Mouse (Mus musculus): Measurements from ENCODE around the gene Crisp1. TPM values are rescaled to one million over a fixed set of nuclear protein-coding genes. Genes with fewer than 3 reads are reported as not detected.

The Crisp1 gene
- polyA plus RNA-seq (2011; ENCODE audit: insufficient read depth, insufficient read length, low read depth, missing spikeins): 5.0 and 5.3 TPM in 2 replicates

DNA sequence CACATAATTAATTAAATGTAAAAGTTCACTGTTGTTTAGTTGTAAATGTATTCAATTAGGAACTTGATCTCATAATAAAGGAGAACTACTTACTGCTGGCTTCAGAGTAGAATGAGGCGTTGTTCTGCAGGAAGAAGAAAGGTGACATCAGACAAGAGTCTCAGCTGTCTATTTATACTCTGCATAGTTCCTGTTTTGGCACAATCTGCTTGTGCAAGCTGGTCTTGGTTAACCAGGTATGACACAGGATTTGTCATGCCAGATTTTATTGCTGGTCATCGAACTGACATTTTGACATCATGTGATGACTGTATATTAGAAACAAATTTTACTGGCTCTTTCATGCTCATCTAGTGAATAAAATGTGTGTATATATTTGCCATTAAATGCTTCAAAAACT lies at the start of gene Crisp1:
Crisp1 (minus strand) TSS at position 146 of the 400 bp plus-strand sequence.
- H3K4me3 ChIP-seq (ENCODE audit: low read depth, low read length): no peak within 1 kb of the TSS
- no peak within 1 kb of the TSS for H3K27ac ChIP-seq (ENCODE audit: insufficient read depth, low read length)
- no peaks in the 10 kb centered on the region for H3K27me3 ChIP-seq (ENCODE audit: control insufficient read depth, insufficient read depth, low read length, poor library complexity, severe bottlenecking)
- H3K9me3 ChIP-seq (replicated peaks; ENCODE audit: control insufficient read depth, insufficient read depth, low read length, poor library complexity, severe bottlenecking): no peaks in the 10 kb centered on the region
- TF ChIP-seq EP300 (IDR thresholded peaks at IDR 0.05; ENCODE audit: insufficient read depth, low read depth, low read length): no peak
- no peaks in the 10 kb centered on the region for H3K36me3 ChIP-seq (ENCODE audit: control insufficient read depth, insufficient read depth, low read length, poor library complexity, severe bottlenecking)
- H3K9ac ChIP-seq (ENCODE audit: low read depth, poor library complexity, severe bottlenecking): no peak within 1 kb of the TSS
- no peaks in the 10 kb centered on the region for H3K4me1 ChIP-seq (ENCODE audit: control insufficient read depth, insufficient read depth, low read length)

GRCm38 (mm10) chr17:40342497-40343009 lies 23.5 kb upstream of the Crisp1 start:
- Histone ChIP-seq H3K4me3 (ENCODE audit: low read depth, low read length) (no peak overlapping the region), H3K27ac (ENCODE audit: insufficient read depth, low read length) (no peak overlapping the region), H3K9ac (ENCODE audit: low read depth, poor library complexity, severe bottlenecking) (no peak overlapping the region), H3K9me3 (replicated peaks; ENCODE audit: control insufficient read depth, insufficient read depth, low read length, poor library complexity, severe bottlenecking) (no peaks in the 10 kb centered on the region), H3K4me1 (ENCODE audit: control insufficient read depth, insufficient read depth, low read length) (no peaks in the 10 kb centered on the region), H3K27me3 (ENCODE audit: control insufficient read depth, insufficient read depth, low read length, poor library complexity, severe bottlenecking) (no peaks in the 10 kb centered on the region), H3K36me3 (ENCODE audit: control insufficient read depth, insufficient read depth, low read length, poor library complexity, severe bottlenecking) (no peaks in the 10 kb centered on the region)
- TF ChIP-seq POLR2A (IDR thresholded peaks at IDR 0.05; ENCODE audit: insufficient read depth, low read length): no peak
- no peak for TF ChIP-seq CTCF (IDR thresholded peaks at IDR 0.05; ENCODE audit: low read depth, low read length)
- no peak for TF ChIP-seq EP300 (IDR thresholded peaks at IDR 0.05; ENCODE audit: insufficient read depth, low read depth, low read length)

GRCm38 (mm10) chr17:40285435-40285834 lies 33.6 kb downstream of the Crisp1 start:
- Histone ChIP-seq H3K9me3 (replicated peaks; ENCODE audit: control insufficient read depth, insufficient read depth, low read length, poor library complexity, severe bottlenecking) (no peaks in the 10 kb centered on the region), H3K9ac (ENCODE audit: low read depth, poor library complexity, severe bottlenecking) (no peak overlapping the region), H3K27ac (ENCODE audit: insufficient read depth, low read length) (no peak overlapping the region), H3K36me3 (ENCODE audit: control insufficient read depth, insufficient read depth, low read length, poor library complexity, severe bottlenecking) (no peaks in the 10 kb centered on the region), H3K4me3 (ENCODE audit: low read depth, low read length) (no peak overlapping the region), H3K27me3 (ENCODE audit: control insufficient read depth, insufficient read depth, low read length, poor library complexity, severe bottlenecking) (no peaks in the 10 kb centered on the region), H3K4me1 (ENCODE audit: control insufficient read depth, insufficient read depth, low read length) (no peaks in the 10 kb centered on the region)
- no peak for TF ChIP-seq CTCF (IDR thresholded peaks at IDR 0.05; ENCODE audit: low read depth, low read length)
- no peak for TF ChIP-seq EP300 (IDR thresholded peaks at IDR 0.05; ENCODE audit: insufficient read depth, low read depth, low read length)
- TF ChIP-seq POLR2A (IDR thresholded peaks at IDR 0.05; ENCODE audit: insufficient read depth, low read length): no peak

DNA sequence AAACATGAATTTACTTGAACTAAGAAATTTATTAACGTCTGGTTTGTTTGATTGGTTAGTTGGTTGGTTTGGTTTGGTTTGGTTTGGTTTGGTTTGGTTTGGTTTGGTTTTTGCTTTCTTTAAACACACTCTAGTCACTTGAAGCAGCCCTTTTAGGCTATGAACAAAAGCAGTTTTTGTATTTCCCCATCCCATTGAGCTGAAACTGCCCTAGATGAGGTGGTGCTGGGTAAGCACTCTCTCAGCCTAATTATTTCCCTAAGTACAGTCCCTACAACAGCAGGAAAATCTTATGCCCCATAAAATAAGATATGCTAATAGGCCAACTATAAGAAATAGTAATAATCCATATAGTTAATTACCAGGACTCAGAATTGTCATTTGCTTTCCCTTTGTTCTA lies 43.5 kb downstream of the Crisp1 start:
- H3K36me3 ChIP-seq (ENCODE audit: control insufficient read depth, insufficient read depth, low read length, poor library complexity, severe bottlenecking): no peaks in the 10 kb centered on the region
- TF ChIP-seq POLR2A (IDR thresholded peaks at IDR 0.05; ENCODE audit: insufficient read depth, low read length): no peak
- TF ChIP-seq CTCF (IDR thresholded peaks at IDR 0.05; ENCODE audit: low read depth, low read length): no peak
- TF ChIP-seq EP300 (IDR thresholded peaks at IDR 0.05; ENCODE audit: insufficient read depth, low read depth, low read length): no peak
- H3K27ac ChIP-seq (ENCODE audit: insufficient read depth, low read length): no peak overlapping the region
- no peaks in the 10 kb centered on the region for H3K9me3 ChIP-seq (replicated peaks; ENCODE audit: control insufficient read depth, insufficient read depth, low read length, poor library complexity, severe bottlenecking)
- no peaks in the 10 kb centered on the region for H3K4me1 ChIP-seq (ENCODE audit: control insufficient read depth, insufficient read depth, low read length)
- no peak overlapping the region for H3K4me3 ChIP-seq (ENCODE audit: low read depth, low read length)
- no peak overlapping the region for H3K9ac ChIP-seq (ENCODE audit: low read depth, poor library complexity, severe bottlenecking)
- no peaks in the 10 kb centered on the region for H3K27me3 ChIP-seq (ENCODE audit: control insufficient read depth, insufficient read depth, low read length, poor library complexity, severe bottlenecking)

GRCm38 (mm10) chr17:40274906-40275470 lies 44.0 kb downstream of the Crisp1 start:
- H3K36me3 ChIP-seq (ENCODE audit: control insufficient read depth, insufficient read depth, low read length, poor library complexity, severe bottlenecking): no peaks in the 10 kb centered on the region
- no peaks in the 10 kb centered on the region for H3K9me3 ChIP-seq (replicated peaks; ENCODE audit: control insufficient read depth, insufficient read depth, low read length, poor library complexity, severe bottlenecking)
- no peak overlapping the region for H3K4me3 ChIP-seq (ENCODE audit: low read depth, low read length)
- H3K27me3 ChIP-seq (ENCODE audit: control insufficient read depth, insufficient read depth, low read length, poor library complexity, severe bottlenecking): no peaks in the 10 kb centered on the region
- no peaks in the 10 kb centered on the region for H3K4me1 ChIP-seq (ENCODE audit: control insufficient read depth, insufficient read depth, low read length)
- no peak overlapping the region for H3K9ac ChIP-seq (ENCODE audit: low read depth, poor library complexity, severe bottlenecking)
- no peak overlapping the region for H3K27ac ChIP-seq (ENCODE audit: insufficient read depth, low read length)
- no peak for TF ChIP-seq EP300 (IDR thresholded peaks at IDR 0.05; ENCODE audit: insufficient read depth, low read depth, low read length)

DNA sequence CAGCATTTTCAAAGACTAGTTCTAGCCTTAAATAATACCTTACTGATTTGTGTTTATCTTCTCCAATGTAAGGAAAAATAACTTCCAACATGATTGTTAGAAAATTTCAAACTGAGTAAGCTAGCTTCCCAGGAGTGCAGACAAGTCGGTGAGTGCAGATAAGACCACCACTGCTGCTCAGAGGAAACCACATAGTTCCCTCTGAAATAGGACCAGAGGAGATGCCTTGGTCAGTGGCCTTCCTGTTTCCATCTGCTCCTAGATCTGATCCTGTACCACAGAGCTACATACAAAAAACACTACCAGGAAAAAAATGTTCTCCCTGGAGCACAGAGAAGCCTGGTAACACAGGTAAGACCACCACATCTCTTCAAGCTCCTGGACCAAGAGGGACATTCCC lies 66.5 kb downstream of the Crisp1 start:
- TF ChIP-seq EP300 (IDR thresholded peaks at IDR 0.05; ENCODE audit: insufficient read depth, low read depth, low read length) (no peak), CTCF (IDR thresholded peaks at IDR 0.05; ENCODE audit: low read depth, low read length) (no peak), POLR2A (IDR thresholded peaks at IDR 0.05; ENCODE audit: insufficient read depth, low read length) (no peak)
- H3K4me3 ChIP-seq (ENCODE audit: low read depth, low read length): no peak overlapping the region
- H3K9ac ChIP-seq (ENCODE audit: low read depth, poor library complexity, severe bottlenecking): no peak overlapping the region
- H3K36me3 ChIP-seq (ENCODE audit: control insufficient read depth, insufficient read depth, low read length, poor library complexity, severe bottlenecking): no peaks in the 10 kb centered on the region
- H3K4me1 ChIP-seq (ENCODE audit: control insufficient read depth, insufficient read depth, low read length): no peaks in the 10 kb centered on the region
- no peaks in the 10 kb centered on the region for H3K27me3 ChIP-seq (ENCODE audit: control insufficient read depth, insufficient read depth, low read length, poor library complexity, severe bottlenecking)
- no peak overlapping the region for H3K27ac ChIP-seq (ENCODE audit: insufficient read depth, low read length)
- no peaks in the 10 kb centered on the region for H3K9me3 ChIP-seq (replicated peaks; ENCODE audit: control insufficient read depth, insufficient read depth, low read length, poor library complexity, severe bottlenecking)

Other genes with a start within 250 kb of the Crisp1 start
- not detected in 2 replicates for gene AC192777.2, start 223.8 kb downstream of the Crisp1 start, polyA plus RNA-seq (2011; ENCODE audit: insufficient read depth, insufficient read length, low read depth, missing spikeins)
- gene Pgk2, start 110.6 kb downstream of the Crisp1 start, polyA plus RNA-seq (2011; ENCODE audit: insufficient read depth, insufficient read length, low read depth, missing spikeins): not detected in 2 replicates
- gene Crisp3, start 76.9 kb downstream of the Crisp1 start, polyA plus RNA-seq (2011; ENCODE audit: insufficient read depth, insufficient read length, low read depth, missing spikeins): not detected in 2 replicates
- gene Esp8, start 200.8 kb upstream of the Crisp1 start, polyA plus RNA-seq (2011; ENCODE audit: insufficient read depth, insufficient read length, low read depth, missing spikeins): not detected in 2 replicates
- gene Esp6, start 242.3 kb upstream of the Crisp1 start, polyA plus RNA-seq (2011; ENCODE audit: insufficient read depth, insufficient read length, low read depth, missing spikeins): not detected in 2 replicates